ENCODE assay signal across 19 mouse cellular contexts in genomic region chr14:48068641-48069040, GRCm38 (mm10).
"Had no signal": no experiment of that assay in that cellular context is flagged by ENCODE, and none has a peak within 500 bp of the region (broad histone marks: within the 10 kb centered on the region; RNA-seq: fewer than 3 reads in every experiment).

No protein-coding gene starts in this region.

- ATAC-seq: midbrain, embryonic 16.5 days had no signal

- H3K9me3 ChIP-seq: midbrain, embryonic 10.5 days; midbrain, embryonic 12.5 days; neural tube, embryonic 13.5 days; neural tube, embryonic 15.5 days had no signal

- H3K4me3 ChIP-seq: midbrain, embryonic 10.5 days; midbrain, embryonic 12.5 days; myocyte; neural tube, embryonic 13.5 days; neural tube, embryonic 15.5 days had no signal

- H3K27me3 ChIP-seq: midbrain, embryonic 12.5 days; neural tube, embryonic 13.5 days; neural tube, embryonic 15.5 days had no signal

- H3K4me2 ChIP-seq: lung, embryonic 14.5 days; midbrain, embryonic 12.5 days; neural tube, embryonic 13.5 days; neural tube, embryonic 15.5 days had no signal

- DNase-seq: lung, adult 18-20 months; lung, embryonic 14.5 days; lung, postnatal 10 days; lung, postnatal 4 days; midbrain, embryonic 14.5 days; retina, postnatal 1 day; right cerebral cortex, adult 18-20 months; right cerebral cortex, postnatal 25 days; right cerebral cortex, postnatal 4 days; spleen, adult 18-20 months; thymus, adult 18-20 months; thymus, postnatal 14 days; thymus, postnatal 36 days had no signal

- H3K9ac ChIP-seq: lung, embryonic 14.5 days; midbrain, embryonic 12.5 days; neural tube, embryonic 13.5 days; neural tube, embryonic 15.5 days had no signal

- H3K36me3 ChIP-seq: midbrain, embryonic 10.5 days; midbrain, embryonic 12.5 days; neural tube, embryonic 13.5 days; neural tube, embryonic 15.5 days had no signal

- H3K27ac ChIP-seq: midbrain, embryonic 10.5 days; midbrain, embryonic 12.5 days; neural tube, embryonic 13.5 days; neural tube, embryonic 15.5 days had no signal
